Mouse (Mus musculus): ENCODE results near the gene Cfap61. TPM values are rescaled to one million over a fixed set of nuclear protein-coding genes. Genes with fewer than 3 reads are reported as not detected.

Gene Cfap61
- total and polyA plus RNA-seq, 3 experiments: 0.13 TPM; not detected in 2

DNA sequence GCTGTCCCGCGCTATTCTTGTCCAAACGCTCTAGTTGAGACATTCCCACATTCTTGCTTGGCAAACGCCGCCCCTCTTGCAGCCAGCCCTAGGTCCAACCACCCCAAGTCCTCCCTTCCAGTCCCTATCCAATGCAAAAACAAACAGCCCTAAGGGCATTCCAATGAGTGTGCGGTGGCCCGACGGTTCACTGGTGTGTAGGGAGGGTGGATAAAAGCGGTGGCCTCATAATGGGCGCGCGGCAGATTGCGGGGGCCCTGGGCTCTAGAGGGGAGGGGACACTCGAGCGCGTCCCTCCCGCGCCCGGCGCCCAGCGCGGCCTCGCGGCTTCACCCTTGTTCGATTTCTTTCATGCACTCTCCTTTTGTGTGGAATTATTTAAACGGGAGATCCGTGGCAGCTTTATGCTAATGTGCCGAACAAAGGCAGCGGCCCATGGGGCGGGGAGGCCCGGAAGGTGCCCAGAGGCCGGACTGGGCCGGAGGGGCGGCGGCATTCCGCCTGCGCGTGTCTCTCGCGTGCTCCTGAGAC, 283.6 kb downstream of the Cfap61 start:
- TF ChIP-seq TBP (IDR thresholded peaks at IDR 0.05; ENCODE audit: low read depth, low read length) (no peak), MYB (IDR thresholded peaks at IDR 0.05; ENCODE audit: low read depth, low read length) (no peak)
- Histone ChIP-seq H3K4me1 (ENCODE audit: control insufficient read depth in 1 of 2, insufficient read depth in 2 of 2, low read length in 2 of 2) (peaks cover 3 to 10% of the 10 kb centered on the region in 2 experiments), H3K4me3 (ENCODE audit: control insufficient read depth in 1 of 2, insufficient read depth in 1 of 2, low read depth in 2 of 2, low read length in 2 of 2) (no peak overlapping the region)

DNA sequence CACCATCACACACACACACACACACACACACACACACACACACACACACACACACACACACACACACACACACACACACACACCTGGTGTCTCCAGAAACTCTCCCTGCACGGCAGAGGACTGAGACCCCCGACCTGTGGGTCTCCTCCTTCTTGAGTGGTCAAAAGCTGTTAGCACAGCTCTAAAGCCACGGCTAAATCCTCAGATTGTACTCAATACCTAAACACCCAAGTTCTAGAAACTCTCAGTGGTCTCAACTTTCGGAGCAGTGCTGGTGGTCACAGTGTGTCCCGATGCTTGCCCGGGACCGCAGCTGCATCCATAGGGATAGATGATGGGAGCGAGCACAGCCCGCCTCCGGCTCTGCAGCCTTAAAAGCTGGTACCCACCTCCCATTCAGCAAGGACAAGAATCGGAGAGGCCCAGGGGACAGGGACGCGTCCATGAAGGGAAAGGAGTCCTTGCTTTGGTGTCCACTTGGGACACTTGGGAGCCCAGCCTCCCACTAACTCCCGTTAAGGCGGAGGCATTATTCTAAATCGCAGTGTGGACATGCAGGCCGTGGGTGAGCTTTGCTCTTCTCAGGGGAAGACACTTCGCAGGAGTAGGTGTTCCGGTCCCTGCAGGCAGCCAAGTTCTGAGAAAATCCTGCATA, 284.4 kb downstream of the Cfap61 start:
- Histone ChIP-seq H3K4me3 (ENCODE audit: control insufficient read depth in 1 of 2, insufficient read depth in 1 of 2, low read depth in 2 of 2, low read length in 2 of 2) (no peak overlapping the region), H3K27me3 (ENCODE audit: control insufficient read depth in 1 of 2, insufficient read depth in 2 of 2, low read length in 2 of 2) (no peaks in the 10 kb centered on the region)

More for the DNA sequence above, 283.6 kb downstream of the Cfap61 start:
- Histone ChIP-seq H3K9me3 (replicated peaks; ENCODE audit: insufficient read depth, low read length) (no peaks in the 10 kb centered on the region), H3K9ac (ENCODE audit: control insufficient read depth, low read depth, low read length, poor library complexity, severe bottlenecking) (no peak overlapping the region), H3K27me3 (ENCODE audit: control insufficient read depth in 1 of 2, insufficient read depth in 2 of 2, low read length in 2 of 2) (no peaks in the 10 kb centered on the region), H3K27ac (ENCODE audit: control insufficient read depth, low read depth, low read length) (no peak overlapping the region), H3K79me2 (ENCODE audit: control insufficient read depth, insufficient read depth, low read length, poor library complexity) (no peaks in the 10 kb centered on the region), H3K36me3 (ENCODE audit: control insufficient read depth in 1 of 2, insufficient read depth in 2 of 2, low read length in 2 of 2) (peaks cover 0 to 5% of the 10 kb centered on the region in 2 experiments; a peak in 1 of 4 replicates)
- DNase-seq (ENCODE audit: low read depth, low spot score): no peak

DNA sequence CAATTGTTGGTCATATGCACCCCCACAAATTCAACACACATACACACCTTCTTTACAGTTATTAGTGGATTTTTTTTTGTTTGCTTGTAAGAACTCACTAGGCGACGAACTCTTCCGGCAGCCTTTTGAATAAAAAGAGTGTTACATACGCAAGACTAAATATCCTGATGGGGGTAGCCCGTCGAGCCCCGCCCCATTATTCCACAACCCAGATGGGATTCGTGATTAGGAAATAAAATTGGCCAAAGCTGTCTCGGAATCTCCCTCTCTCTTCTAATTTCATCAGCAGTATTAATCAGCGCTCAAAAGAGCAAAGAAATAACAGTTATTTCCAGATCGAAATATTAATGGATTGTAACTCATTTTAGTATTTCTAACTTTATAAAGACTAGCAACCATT, 285.2 kb downstream of the Cfap61 start:
- TF ChIP-seq CHD2 (IDR thresholded peaks at IDR 0.05; ENCODE audit: low read length) (no peak), MAFK (IDR thresholded peaks at IDR 0.05; ENCODE audit: borderline replicate concordance, low read depth, low read length) (no peak), MAZ (IDR thresholded peaks at IDR 0.05; ENCODE audit: low read depth, low read length) (no peak), GABPA (IDR thresholded peaks at IDR 0.05; ENCODE audit: low read depth, low read length) (no peak), MAX (IDR thresholded peaks at IDR 0.05; ENCODE audit: low read length) (no peak), SIN3A (IDR thresholded peaks at IDR 0.05; ENCODE audit: low read length) (no peak), TBP (IDR thresholded peaks at IDR 0.05; ENCODE audit: low read depth, low read length) (no peak), BHLHE40 (IDR thresholded peaks at IDR 0.05; ENCODE audit: borderline replicate concordance, low read depth, low read length) (no peak), JUND (IDR thresholded peaks at IDR 0.05; ENCODE audit: low read depth, low read length) (no peak), HCFC1 (IDR thresholded peaks at IDR 0.05; ENCODE audit: low read depth, low read length) (no peak), TCF12 (IDR thresholded peaks at IDR 0.05; ENCODE audit: low read depth, low read length) (no peak), CTCF (IDR thresholded peaks at IDR 0.05 in 2 of 3, conservative IDR thresholded peaks at IDR 0.05 in 1 of 3; ENCODE audit: control insufficient read depth in 1 of 3, insufficient read depth in 1 of 3, low read depth in 2 of 3, low read length in 3 of 3, poor library complexity in 1 of 3, severe bottlenecking in 1 of 3) (no peak), RAD21 (IDR thresholded peaks at IDR 0.05; ENCODE audit: low read depth, low read length) (no peak), ZNF384 (IDR thresholded peaks at IDR 0.05; ENCODE audit: low read depth, low read length) (no peak), TAL1 (IDR thresholded peaks at IDR 0.05; ENCODE audit: low read length) (no peak)
- H3K4me3 ChIP-seq (ENCODE audit: control insufficient read depth in 1 of 2, insufficient read depth in 1 of 2, low read depth in 2 of 2, low read length in 2 of 2): no peak overlapping the region
- no peak overlapping the region for H3K9ac ChIP-seq (ENCODE audit: control insufficient read depth, low read depth, low read length, poor library complexity, severe bottlenecking)
- no peaks in the 10 kb centered on the region for H3K9me3 ChIP-seq (replicated peaks; ENCODE audit: insufficient read depth, low read length)
- H3K27ac ChIP-seq (ENCODE audit: control insufficient read depth, low read depth, low read length): no peak overlapping the region
- H3K27me3 ChIP-seq (ENCODE audit: control insufficient read depth in 1 of 2, insufficient read depth in 2 of 2, low read length in 2 of 2): no peaks in the 10 kb centered on the region
- peaks cover 0 to 5% of the 10 kb centered on the region in 2 experiments; a peak in 1 of 4 replicates for H3K36me3 ChIP-seq (ENCODE audit: control insufficient read depth in 1 of 2, insufficient read depth in 2 of 2, low read length in 2 of 2)
- no peaks in the 10 kb centered on the region for H3K79me2 ChIP-seq (ENCODE audit: control insufficient read depth, insufficient read depth, low read length, poor library complexity)
- H3K4me1 ChIP-seq (ENCODE audit: control insufficient read depth in 1 of 2, insufficient read depth in 2 of 2, low read length in 2 of 2): peaks cover 2 to 3% of the 10 kb centered on the region in 2 experiments; a peak in 3 of 4 replicates
- no peak for DNase-seq (ENCODE audit: low read depth, low spot score)

More for the DNA sequence above, 284.4 kb downstream of the Cfap61 start:
- no peak overlapping the region for H3K9ac ChIP-seq (ENCODE audit: control insufficient read depth, low read depth, low read length, poor library complexity, severe bottlenecking)
- peaks cover 3 to 7% of the 10 kb centered on the region in 2 experiments for H3K4me1 ChIP-seq (ENCODE audit: control insufficient read depth in 1 of 2, insufficient read depth in 2 of 2, low read length in 2 of 2)
- H3K27ac ChIP-seq (ENCODE audit: control insufficient read depth, low read depth, low read length): no peak overlapping the region
- no peaks in the 10 kb centered on the region for H3K79me2 ChIP-seq (ENCODE audit: control insufficient read depth, insufficient read depth, low read length, poor library complexity)
- TF ChIP-seq ZMIZ1 (IDR thresholded peaks at IDR 0.05; ENCODE audit: low read depth, low read length) (no peak), ELF1 (IDR thresholded peaks at IDR 0.05; ENCODE audit: low read depth, low read length) (no peak), MAZ (IDR thresholded peaks at IDR 0.05; ENCODE audit: low read depth, low read length) (no peak), BHLHE40 (IDR thresholded peaks at IDR 0.05; ENCODE audit: borderline replicate concordance, low read depth, low read length) (no peak), KAT2A (conservative IDR thresholded peaks at IDR 0.05; ENCODE audit: low read depth, low read length) (no peak)
- peaks cover 0 to 5% of the 10 kb centered on the region in 2 experiments; a peak in 1 of 4 replicates for H3K36me3 ChIP-seq (ENCODE audit: control insufficient read depth in 1 of 2, insufficient read depth in 2 of 2, low read length in 2 of 2)
- DNase-seq (ENCODE audit: low read depth, low spot score): no peak
- H3K9me3 ChIP-seq (replicated peaks; ENCODE audit: insufficient read depth, low read length): no peaks in the 10 kb centered on the region

All from MEL (cell line).